Mouse (Mus musculus): ENCODE data around the gene Ugt1a8.

Gene Ugt1a8

GRCm38 (mm10) chr1:88260114-88260513 lies 172.5 kb downstream of the Ugt1a8 start:
- peak; percentile 26 for DNase-seq (ENCODE audit: low read depth)

GRCm38 (mm10) chr1:88260604-88261377 lies 173.2 kb downstream of the Ugt1a8 start:
- DNase-seq (ENCODE audit: low read depth): peak; percentile 32

- peak; percentile 31 for DNase-seq (ENCODE audit: low read depth)
Observed at GRCm38 (mm10) chr1:88261706-88262105, 174.1 kb downstream of the Ugt1a8 start.

GRCm38 (mm10) chr1:88262255-88262654 lies 174.6 kb downstream of the Ugt1a8 start:
- DNase-seq (ENCODE audit: low read depth): peak; percentile 38

- no peak for DNase-seq (ENCODE audit: low read depth)
Observed at GRCm38 (mm10) chr1:88262961-88263360, 175.3 kb downstream of the Ugt1a8 start.

- no peak for DNase-seq (ENCODE audit: low read depth)
Observed at GRCm38 (mm10) chr1:88263778-88264177, 176.2 kb downstream of the Ugt1a8 start.

- peak; percentile 29 for DNase-seq (ENCODE audit: low read depth)
Observed at GRCm38 (mm10) chr1:88264237-88264868, 176.7 kb downstream of the Ugt1a8 start.

- no peak for DNase-seq (ENCODE audit: low read depth)
Observed at GRCm38 (mm10) chr1:88264869-88265240, 177.2 kb downstream of the Ugt1a8 start.

GRCm38 (mm10) chr1:88266123-88266522 lies 178.5 kb downstream of the Ugt1a8 start:
- no peak for DNase-seq (ENCODE audit: low read depth)

GRCm38 (mm10) chr1:88267489-88267888 lies 179.9 kb downstream of the Ugt1a8 start:
- no peak for DNase-seq (ENCODE audit: low read depth)

GRCm38 (mm10) chr1:88268070-88268469 lies 180.5 kb downstream of the Ugt1a8 start:
- no peak for DNase-seq (ENCODE audit: low read depth)

Data from induced T-regulatory cell, adult 2 months (primary cell).